Mouse (Mus musculus) embryonic facial prominence, embryonic 11.5 days (tissue): ENCODE results near the gene Wnt5a. TPM values are rescaled to one million over a fixed set of nuclear protein-coding genes. Genes with fewer than 3 reads are reported as not detected.

Experiments
- ATAC-seq: fragments of 200-750 bp; cut with Nextera tagmentation; replicated peaks from 2 replicates; pipeline ENCODE4 v1.8.0; 2017; ENCODE audit warnings: low read depth; ENCODE audit not compliant: insufficient number of reproducible peaks, low FRiP score, low TSS enrichment
- DNase-seq: peaks from one replicate; pipeline ENCODE4 v3.0.0-alpha.2; 2015; ENCODE audit warnings: low spot score
- H3K27ac ChIP-seq: fragments of 300-500 bp; sonication (generic); replicated peaks from 2 replicates; pipeline ENCODE4 v1.5.1; 2014; ENCODE audit warnings: mild to moderate bottlenecking, low read depth, low read length, control low read depth
- H3K27me3 ChIP-seq: fragments of 300-500 bp; sonication (generic); 2 replicates; pipeline ENCODE4 v1.6.1; 2014; ENCODE audit warnings: mild to moderate bottlenecking, low read length, moderate library complexity, mixed read lengths; ENCODE audit not compliant: control insufficient read depth, insufficient read depth
- H3K36me3 ChIP-seq: fragments of 300-500 bp; sonication (generic); replicated peaks from 2 replicates; pipeline ENCODE4 v1.6.1; 2014; ENCODE audit warnings: low read depth, mild to moderate bottlenecking, low read length, moderate library complexity, mixed read lengths; ENCODE audit not compliant: control insufficient read depth, insufficient read depth
- H3K4me1 ChIP-seq: fragments of 300-500 bp; sonication (generic); 2 replicates; pipeline ENCODE4 v1.6.1; 2014; ENCODE audit warnings: low read length, mixed read lengths; ENCODE audit not compliant: control insufficient read depth, insufficient read depth
- H3K4me2 ChIP-seq: fragments of 300-500 bp; sonication (generic); 2 replicates; pipeline ENCODE4 v1.6.1; 2014; ENCODE audit warnings: low read depth, mild to moderate bottlenecking, control low read depth, low read length, moderate library complexity
- H3K4me3 ChIP-seq: fragments of 300-500 bp; sonication (generic); 2 replicates; pipeline ENCODE4 v1.5.1; 2014; ENCODE audit warnings: low read depth, low read length, control low read depth
- H3K9ac ChIP-seq: fragments of 300-500 bp; sonication (generic); replicated peaks from 2 replicates; pipeline ENCODE4 v1.6.1; 2014; ENCODE audit warnings: mild to moderate bottlenecking, control low read depth, low read length
- H3K9me3 ChIP-seq: fragments of 300-500 bp; sonication (generic); replicated peaks from 2 replicates; pipeline ENCODE4 v1.6.1; 2016; ENCODE audit warnings: mild to moderate bottlenecking, low read length, inconsistent platforms, mixed read lengths; ENCODE audit not compliant: control insufficient read depth
- WGBS: fragments of 180-500 bp; shearing (Covaris S2); extraction: QIAGEN DNeasy Blood & Tissue Kit; methylation state at CpG from one replicate; pipeline ENCODE4 v1.1.7; 2014; 5-methylcytosine and 5-hydroxymethylcytosine counted together
- polyA plus RNA-seq: library from polyadenylated mRNA; unstranded; fragments of >200 nt; fragmentation: Nextera tagmentation; extraction: Ambion mirVana; gene quantifications from 2 replicates; pipeline ENCODE4 v1.2.1, GENCODE M21; 2014

Wnt5a gene
- polyA plus RNA-seq, 1 experiment from 2014 or later: 66.6 TPM

GRCm38 (mm10) chr14:28510341-28511028 lies 5.9 kb downstream of the Wnt5a start:
- DNase-seq (peak; percentile 59), ATAC-seq (no peak)
- under 1% methylated on average over 29 of the region's 29 CpGs for WGBS
- Histone ChIP-seq H3K27ac (peak overlapping the region; percentile 90), H3K4me3 (peak overlapping the region; percentile 79), H3K9me3 (no peaks in the 10 kb centered on the region), H3K36me3 (no peaks in the 10 kb centered on the region; the same call in 1 of the 2 replicates), H3K4me1 (peaks cover 6% of the 10 kb centered on the region), H3K27me3 (no peaks in the 10 kb centered on the region), H3K9ac (peak overlapping the region; percentile 94), H3K4me2 (peak overlapping the region; percentile 82)

GRCm38 (mm10) chr14:28511029-28511651 lies 6.6 kb downstream of the Wnt5a start:
- no peaks in the 10 kb centered on the region for H3K27me3 ChIP-seq

GRCm38 (mm10) chr14:28512805-28513590 lies 8.4 kb downstream of the Wnt5a start:
- no peaks in the 10 kb centered on the region for H3K27me3 ChIP-seq

More at GRCm38 (mm10) chr14:28511029-28511651, 6.6 kb downstream of the Wnt5a start:
- peaks cover 7% of the 10 kb centered on the region for H3K4me1 ChIP-seq
- peak overlapping the region; percentile 94 for H3K9ac ChIP-seq
- H3K9me3 ChIP-seq: no peaks in the 10 kb centered on the region
- DNase-seq: peak; percentile 83
- peak overlapping the region; percentile 90 for H3K27ac ChIP-seq
- H3K4me2 ChIP-seq: peak overlapping the region; percentile 82
- WGBS: 1% methylated on average over 41 of the region's 41 CpGs
- peak overlapping the region; percentile 79 for H3K4me3 ChIP-seq
- no peaks in the 10 kb centered on the region; the same call in 1 of the 2 replicates for H3K36me3 ChIP-seq
- ATAC-seq: no peak

GRCm38 (mm10) chr14:28514171-28514570 lies 9.6 kb downstream of the Wnt5a start:
- no peaks in the 10 kb centered on the region for H3K27me3 ChIP-seq
- DNase-seq (no peak), ATAC-seq (no peak)
- no peaks in the 10 kb centered on the region for H3K9me3 ChIP-seq
- H3K4me1 ChIP-seq: peaks cover 5% of the 10 kb centered on the region
- WGBS: 56% methylated on average over 2 of the region's 2 CpGs
- H3K36me3 ChIP-seq: no peaks in the 10 kb centered on the region; the same call in 1 of the 2 replicates
- H3K4me3 ChIP-seq: 0 out of 2 replicates have a peak overlapping the region, but pooled peaks have one; percentile 13
- H3K9ac ChIP-seq: no peak overlapping the region
- H3K27ac ChIP-seq: no peak overlapping the region
- peak overlapping the region; percentile 1; the same call in 1 of the 2 replicates for H3K4me2 ChIP-seq

More at GRCm38 (mm10) chr14:28512805-28513590, 8.4 kb downstream of the Wnt5a start:
- ATAC-seq (no peak), DNase-seq (no peak)
- Histone ChIP-seq H3K36me3 (no peaks in the 10 kb centered on the region; the same call in 1 of the 2 replicates), H3K4me1 (peaks cover 7% of the 10 kb centered on the region), H3K27ac (no peak overlapping the region), H3K9me3 (no peaks in the 10 kb centered on the region), H3K4me3 (peak overlapping the region; percentile 7; the same call in 1 of the 2 replicates), H3K9ac (peak overlapping the region; percentile 29; the same call in 1 of the 2 replicates), H3K4me2 (peak overlapping the region; percentile 14; the same call in 1 of the 2 replicates)
- WGBS: 76% methylated on average over 5 of the region's 5 CpGs

GRCm38 (mm10) chr14:28515331-28515730 lies 10.8 kb downstream of the Wnt5a start:
- no peaks in the 10 kb centered on the region for H3K27me3 ChIP-seq
- DNase-seq (no peak), ATAC-seq (no peak)
- H3K4me1 ChIP-seq: peaks cover 5% of the 10 kb centered on the region; the same call in 1 of the 2 replicates
- H3K9me3 ChIP-seq: no peaks in the 10 kb centered on the region
- no peak overlapping the region; the same call in 1 of the 2 replicates for H3K4me2 ChIP-seq
- no peak overlapping the region for H3K27ac ChIP-seq
- H3K36me3 ChIP-seq: no peaks in the 10 kb centered on the region; the same call in 1 of the 2 replicates
- no peak overlapping the region for H3K4me3 ChIP-seq
- 0 out of 2 replicates have a peak overlapping the region, but pooled peaks have one; percentile 15 for H3K9ac ChIP-seq
- WGBS: 39% methylated on average over 6 of the region's 6 CpGs

GRCm38 (mm10) chr14:28517631-28518560 lies 13.3 kb downstream of the Wnt5a start:
- DNase-seq (no peak), ATAC-seq (no peak)
- H3K9me3 ChIP-seq: no peaks in the 10 kb centered on the region
- 57% methylated on average over 39 of the region's 39 CpGs for WGBS
- no peak overlapping the region for H3K9ac ChIP-seq
- no peak overlapping the region for H3K27ac ChIP-seq
- H3K36me3 ChIP-seq: no peaks in the 10 kb centered on the region; the same call in 1 of the 2 replicates
- no peaks in the 10 kb centered on the region for H3K27me3 ChIP-seq
- peaks cover 5% of the 10 kb centered on the region; the same call in 1 of the 2 replicates for H3K4me1 ChIP-seq
- H3K4me2 ChIP-seq: no peak overlapping the region
- no peak overlapping the region for H3K4me3 ChIP-seq

- Histone ChIP-seq H3K27me3 (no peaks in the 10 kb centered on the region), H3K27ac (no peak overlapping the region), H3K9me3 (no peaks in the 10 kb centered on the region), H3K9ac (no peak overlapping the region), H3K4me2 (no peak overlapping the region), H3K36me3 (no peaks in the 10 kb centered on the region; the same call in 1 of the 2 replicates), H3K4me1 (no peaks in the 10 kb centered on the region), H3K4me3 (no peak overlapping the region)
- no peak for DNase-seq
- WGBS: 86% methylated on average over 1 of the region's 1 CpGs
- ATAC-seq: no peak
Observed at GRCm38 (mm10) chr14:28521106-28521505, 16.6 kb downstream of the Wnt5a start.
